Mouse (Mus musculus): ENCODE measurements around the gene Sema4d. TPM values are rescaled to one million over a fixed set of nuclear protein-coding genes. Genes with fewer than 3 reads are reported as not detected.

Sema4d gene
- polyA plus RNA-seq, 1 experiment from 2014 or later: 90.3 TPM

GRCm38 (mm10) chr13:51745862-51746261, 47.7 kb downstream of the Sema4d start:
- 100% methylated on average over 5 of the region's 5 CpGs for WGBS (ENCODE audit: missing documents)
- no peaks in the 10 kb centered on the region for H3K36me3 ChIP-seq (ENCODE audit: inconsistent target)

GRCm38 (mm10) chr13:51743855-51744254, 49.7 kb downstream of the Sema4d start:
- no peaks in the 10 kb centered on the region for H3K36me3 ChIP-seq (ENCODE audit: inconsistent target)
- H3K4me3 ChIP-seq (ENCODE audit: inconsistent target): no peak overlapping the region
- H3K79me2 ChIP-seq (ENCODE audit: inconsistent target): peaks cover 65% of the 10 kb centered on the region
- no peak overlapping the region for H3K27ac ChIP-seq
- WGBS (ENCODE audit: missing documents): 100% methylated on average over 3 of the region's 3 CpGs

More at GRCm38 (mm10) chr13:51745862-51746261, 47.7 kb downstream of the Sema4d start:
- Histone ChIP-seq H3K4me3 (ENCODE audit: inconsistent target) (no peak overlapping the region), H3K79me2 (ENCODE audit: inconsistent target) (peaks cover 66% of the 10 kb centered on the region; the same call in 1 of the 2 replicates), H3K27ac (no peak overlapping the region)

- Histone ChIP-seq H3K79me2 (ENCODE audit: inconsistent target) (peaks cover 65% of the 10 kb centered on the region), H3K36me3 (ENCODE audit: inconsistent target) (no peaks in the 10 kb centered on the region), H3K4me3 (ENCODE audit: inconsistent target) (no peak overlapping the region), H3K27ac (peak overlapping the region; percentile 98)
- WGBS (ENCODE audit: missing documents): 29% methylated on average over 10 of the region's 10 CpGs
Measured at GRCm38 (mm10) chr13:51742551-51743052, 50.9 kb downstream of the Sema4d start.

GRCm38 (mm10) chr13:51740776-51741175, 52.8 kb downstream of the Sema4d start:
- H3K79me2 ChIP-seq (ENCODE audit: inconsistent target): peaks cover 67% of the 10 kb centered on the region
- no peak overlapping the region for H3K4me3 ChIP-seq (ENCODE audit: inconsistent target)
- 39% methylated on average over 5 of the region's 5 CpGs for WGBS (ENCODE audit: missing documents)
- peak overlapping the region; percentile 98 for H3K27ac ChIP-seq
- no peaks in the 10 kb centered on the region for H3K36me3 ChIP-seq (ENCODE audit: inconsistent target)

GRCm38 (mm10) chr13:51739713-51740112, 53.8 kb downstream of the Sema4d start:
- H3K36me3 ChIP-seq (ENCODE audit: inconsistent target): no peaks in the 10 kb centered on the region
- peak overlapping the region; percentile 98 for H3K27ac ChIP-seq
- H3K79me2 ChIP-seq (ENCODE audit: inconsistent target): peaks cover 67% of the 10 kb centered on the region
- WGBS (ENCODE audit: missing documents): 55% methylated on average over 1 of the region's 1 CpGs
- H3K4me3 ChIP-seq (ENCODE audit: inconsistent target): no peak overlapping the region

- WGBS (ENCODE audit: missing documents): 86% methylated on average over 11 of the region's 11 CpGs
- no peak overlapping the region for H3K4me3 ChIP-seq (ENCODE audit: inconsistent target)
- peak overlapping the region; percentile 98 for H3K27ac ChIP-seq
- peaks cover 70% of the 10 kb centered on the region for H3K79me2 ChIP-seq (ENCODE audit: inconsistent target)
- no peaks in the 10 kb centered on the region for H3K36me3 ChIP-seq (ENCODE audit: inconsistent target)
Measured at GRCm38 (mm10) chr13:51738531-51739117, 54.9 kb downstream of the Sema4d start.

- Histone ChIP-seq H3K79me2 (ENCODE audit: inconsistent target) (peaks cover 74% of the 10 kb centered on the region), H3K27ac (peak overlapping the region; percentile 98), H3K4me3 (ENCODE audit: inconsistent target) (peak overlapping the region; percentile 26), H3K36me3 (ENCODE audit: inconsistent target) (no peaks in the 10 kb centered on the region)
- WGBS (ENCODE audit: missing documents): 48% methylated on average over 6 of the region's 6 CpGs
Measured at GRCm38 (mm10) chr13:51737949-51738513, 55.5 kb downstream of the Sema4d start.

GRCm38 (mm10) chr13:51737033-51737948, 56.3 kb downstream of the Sema4d start:
- Histone ChIP-seq H3K36me3 (ENCODE audit: inconsistent target) (no peaks in the 10 kb centered on the region), H3K4me3 (ENCODE audit: inconsistent target) (peak overlapping the region; percentile 26), H3K27ac (peak overlapping the region; percentile 98), H3K79me2 (ENCODE audit: inconsistent target) (peaks cover 81% of the 10 kb centered on the region)
- 29% methylated on average over 20 of the region's 20 CpGs for WGBS (ENCODE audit: missing documents)

GRCm38 (mm10) chr13:51736007-51736911, 57.3 kb downstream of the Sema4d start:
- Histone ChIP-seq H3K36me3 (ENCODE audit: inconsistent target) (peaks cover 7% of the 10 kb centered on the region; the same call in 1 of the 2 replicates), H3K79me2 (ENCODE audit: inconsistent target) (peaks cover 85% of the 10 kb centered on the region), H3K27ac (peak overlapping the region; percentile 98), H3K4me3 (ENCODE audit: inconsistent target) (no peak overlapping the region)
- WGBS (ENCODE audit: missing documents): 24% methylated on average over 13 of the region's 13 CpGs

GRCm38 (mm10) chr13:51734556-51734955, 59.0 kb downstream of the Sema4d start:
- peaks cover 20% of the 10 kb centered on the region; the same call in 1 of the 2 replicates for H3K36me3 ChIP-seq (ENCODE audit: inconsistent target)
- H3K4me3 ChIP-seq (ENCODE audit: inconsistent target): peak overlapping the region; percentile 64
- peaks cover 88% of the 10 kb centered on the region for H3K79me2 ChIP-seq (ENCODE audit: inconsistent target)
- 0% methylated on average over 4 of the region's 4 CpGs for WGBS (ENCODE audit: missing documents)
- peak overlapping the region; percentile 98 for H3K27ac ChIP-seq

- 88% methylated on average over 14 of the region's 14 CpGs for WGBS (ENCODE audit: missing documents)
- peak overlapping the region; percentile 98 for H3K27ac ChIP-seq
- peak overlapping the region; percentile 35 for H3K4me3 ChIP-seq (ENCODE audit: inconsistent target)
- H3K79me2 ChIP-seq (ENCODE audit: inconsistent target): peaks cover 88% of the 10 kb centered on the region
- H3K36me3 ChIP-seq (ENCODE audit: inconsistent target): peaks cover 27% of the 10 kb centered on the region; the same call in 1 of the 2 replicates
Measured at GRCm38 (mm10) chr13:51732097-51732664, 61.4 kb downstream of the Sema4d start.

- 92% methylated on average over 6 of the region's 7 CpGs for WGBS (ENCODE audit: missing documents)
- H3K36me3 ChIP-seq (ENCODE audit: inconsistent target): peaks cover 32% of the 10 kb centered on the region; the same call in 1 of the 2 replicates
- peaks cover 92% of the 10 kb centered on the region for H3K79me2 ChIP-seq (ENCODE audit: inconsistent target)
- no peak overlapping the region for H3K4me3 ChIP-seq (ENCODE audit: inconsistent target)
- H3K27ac ChIP-seq: 0 out of 2 replicates have a peak overlapping the region, but pooled peaks have one; percentile 98
Measured at GRCm38 (mm10) chr13:51731474-51731873, 62.1 kb downstream of the Sema4d start.

GRCm38 (mm10) chr13:51729887-51730361, 63.6 kb downstream of the Sema4d start:
- peaks cover 47% of the 10 kb centered on the region for H3K36me3 ChIP-seq (ENCODE audit: inconsistent target)
- H3K27ac ChIP-seq: 0 out of 2 replicates have a peak overlapping the region, but pooled peaks have one; percentile 2
- WGBS (ENCODE audit: missing documents): 81% methylated on average over 3 of the region's 4 CpGs
- no peak overlapping the region for H3K4me3 ChIP-seq (ENCODE audit: inconsistent target)
- peaks cover 96% of the 10 kb centered on the region for H3K79me2 ChIP-seq (ENCODE audit: inconsistent target)

Measured in macrophage (primary cell).